Mouse (Mus musculus) liver, embryonic 13.5 days (tissue): ENCODE measurements around the gene Dusp14. TPM values are rescaled to one million over a fixed set of nuclear protein-coding genes. Genes with fewer than 3 reads are reported as not detected.

Experiments used
- ATAC-seq: fragments of 200-750 bp; cut with Nextera tagmentation; 2 replicates; pipeline ENCODE4 v1.8.0; 2017; ENCODE audit warnings: low read depth, mild to moderate bottlenecking, moderate number of reproducible peaks, moderate library complexity
- DNase-seq: peaks from one replicate; pipeline ENCODE4 v3.0.0; 2022
- H3K27ac ChIP-seq: fragments of 300-500 bp; sonication (generic); 2 replicates; pipeline ENCODE4 v1.5.1; 2015; ENCODE audit warnings: moderate library complexity, mild to moderate bottlenecking, inconsistent platforms
- H3K27me3 ChIP-seq: fragments of 300-500 bp; sonication (generic); 2 replicates; pipeline ENCODE4 v1.6.1; 2015; ENCODE audit warnings: mild to moderate bottlenecking, inconsistent platforms
- H3K36me3 ChIP-seq: fragments of 300-500 bp; sonication (generic); 2 replicates; pipeline ENCODE4 v1.6.1; 2015; ENCODE audit warnings: mild to moderate bottlenecking, inconsistent platforms
- H3K4me1 ChIP-seq: fragments of 300-500 bp; sonication (generic); replicated peaks from 2 replicates; pipeline ENCODE4 v1.6.1; 2015; ENCODE audit warnings: inconsistent platforms
- H3K4me2 ChIP-seq: fragments of 300-500 bp; sonication (generic); 2 replicates; pipeline ENCODE4 v1.6.1; 2015; ENCODE audit warnings: inconsistent platforms, mild to moderate bottlenecking, moderate library complexity
- H3K4me3 ChIP-seq: fragments of 300-500 bp; sonication (generic); replicated peaks from 2 replicates; pipeline ENCODE4 v1.5.1; 2015; ENCODE audit warnings: mild to moderate bottlenecking, inconsistent platforms
- H3K9ac ChIP-seq: fragments of 300-500 bp; sonication (generic); 2 replicates; pipeline ENCODE4 v1.6.1; 2015; ENCODE audit warnings: mild to moderate bottlenecking, inconsistent platforms
- H3K9me3 ChIP-seq: fragments of 300-500 bp; sonication (generic); replicated peaks from 2 replicates; pipeline ENCODE4 v1.6.1; 2016; ENCODE audit warnings: inconsistent platforms
- WGBS: fragments of 180-500 bp; shearing (Covaris S2); methylation state at CpG from one replicate; pipeline ENCODE4 v1.1.7; 2015; ENCODE audit not compliant: insufficient replicate concordance; 5-methylcytosine and 5-hydroxymethylcytosine counted together
- polyA plus RNA-seq: library from polyadenylated mRNA; unstranded; fragments of >200 nt; fragmentation: Nextera tagmentation; extraction: Ambion mirVana; gene quantifications from 2 replicates; pipeline ENCODE4 v1.2.1, GENCODE M21; 2015

Dusp14 gene
- polyA plus RNA-seq, 1 experiment from 2014 or later: 1.3 TPM

GRCm38 (mm10) chr11:84011050-84011449 lies 58.0 kb downstream of the Dusp14 start:
- H3K4me2 ChIP-seq: no peak overlapping the region
- no peak overlapping the region for H3K4me3 ChIP-seq
- H3K9me3 ChIP-seq: no peaks in the 10 kb centered on the region
- no peak overlapping the region for H3K9ac ChIP-seq
- ATAC-seq: no peak
- WGBS: 75% methylated on average over 12 of the region's 12 CpGs
- no peak for DNase-seq
- H3K27ac ChIP-seq: no peak overlapping the region
- no peaks in the 10 kb centered on the region for H3K27me3 ChIP-seq
- no peaks in the 10 kb centered on the region for H3K4me1 ChIP-seq
- H3K36me3 ChIP-seq: peaks cover 42% of the 10 kb centered on the region

GRCm38 (mm10) chr11:84010411-84010810 lies 58.6 kb downstream of the Dusp14 start:
- no peaks in the 10 kb centered on the region for H3K9me3 ChIP-seq
- DNase-seq: no peak
- no peak overlapping the region for H3K4me3 ChIP-seq
- no peak for ATAC-seq
- no peak overlapping the region for H3K27ac ChIP-seq
- H3K4me2 ChIP-seq: no peak overlapping the region
- no peaks in the 10 kb centered on the region for H3K27me3 ChIP-seq
- peaks cover 42% of the 10 kb centered on the region for H3K36me3 ChIP-seq
- H3K9ac ChIP-seq: no peak overlapping the region
- no peaks in the 10 kb centered on the region for H3K4me1 ChIP-seq
- WGBS: 88% methylated on average over 9 of the region's 9 CpGs

GRCm38 (mm10) chr11:84009001-84009400 lies 60.1 kb downstream of the Dusp14 start:
- DNase-seq: no peak
- no peaks in the 10 kb centered on the region for H3K27me3 ChIP-seq
- WGBS: 83% methylated on average over 9 of the region's 9 CpGs

GRCm38 (mm10) chr11:84003986-84004385 lies 65.1 kb downstream of the Dusp14 start:
- no peak for ATAC-seq

More at GRCm38 (mm10) chr11:84009001-84009400, 60.1 kb downstream of the Dusp14 start:
- H3K36me3 ChIP-seq: peaks cover 55% of the 10 kb centered on the region
- H3K9me3 ChIP-seq: no peaks in the 10 kb centered on the region
- H3K4me2 ChIP-seq: no peak overlapping the region
- no peak overlapping the region for H3K4me3 ChIP-seq
- no peak overlapping the region for H3K9ac ChIP-seq
- no peak overlapping the region for H3K27ac ChIP-seq
- no peak for ATAC-seq
- H3K4me1 ChIP-seq: no peaks in the 10 kb centered on the region

GRCm38 (mm10) chr11:84001257-84001656 lies 67.8 kb downstream of the Dusp14 start:
- 77% methylated on average over 3 of the region's 3 CpGs for WGBS
- Histone ChIP-seq H3K36me3 (peaks cover 76% of the 10 kb centered on the region), H3K4me2 (no peak overlapping the region), H3K4me1 (no peaks in the 10 kb centered on the region; the same call in 1 of the 2 replicates), H3K4me3 (no peak overlapping the region), H3K27me3 (no peaks in the 10 kb centered on the region), H3K9ac (no peak overlapping the region), H3K9me3 (no peaks in the 10 kb centered on the region), H3K27ac (no peak overlapping the region)
- ATAC-seq (no peak), DNase-seq (peak; percentile 1)

More at GRCm38 (mm10) chr11:84003986-84004385, 65.1 kb downstream of the Dusp14 start:
- no peak for DNase-seq
- Histone ChIP-seq H3K4me1 (no peaks in the 10 kb centered on the region), H3K9me3 (no peaks in the 10 kb centered on the region), H3K4me2 (no peak overlapping the region), H3K27me3 (no peaks in the 10 kb centered on the region), H3K9ac (no peak overlapping the region), H3K4me3 (no peak overlapping the region), H3K27ac (no peak overlapping the region), H3K36me3 (peaks cover 60% of the 10 kb centered on the region)
- WGBS: 88% methylated on average over 6 of the region's 6 CpGs

GRCm38 (mm10) chr11:83999411-83999915 lies 69.6 kb downstream of the Dusp14 start:
- Histone ChIP-seq H3K9me3 (no peaks in the 10 kb centered on the region), H3K9ac (no peak overlapping the region), H3K27ac (no peak overlapping the region), H3K4me1 (no peaks in the 10 kb centered on the region; the same call in 1 of the 2 replicates), H3K36me3 (peaks cover 85% of the 10 kb centered on the region), H3K27me3 (no peaks in the 10 kb centered on the region), H3K4me2 (no peak overlapping the region), H3K4me3 (no peak overlapping the region)
- ATAC-seq (no peak), DNase-seq (no peak)
- WGBS: 79% methylated on average over 4 of the region's 4 CpGs

GRCm38 (mm10) chr11:83998993-83999392 lies 70.1 kb downstream of the Dusp14 start:
- no peak overlapping the region for H3K4me2 ChIP-seq
- WGBS: 90% methylated on average over 3 of the region's 3 CpGs
- no peak overlapping the region for H3K27ac ChIP-seq
- no peaks in the 10 kb centered on the region for H3K27me3 ChIP-seq
- H3K9ac ChIP-seq: no peak overlapping the region
- H3K9me3 ChIP-seq: no peaks in the 10 kb centered on the region
- H3K4me3 ChIP-seq: no peak overlapping the region
- ATAC-seq (no peak), DNase-seq (no peak)
- peaks cover 85% of the 10 kb centered on the region for H3K36me3 ChIP-seq
- H3K4me1 ChIP-seq: no peaks in the 10 kb centered on the region; the same call in 1 of the 2 replicates

Other genes starting within 250 kb of the Dusp14 start
- 1.0 and 2.0 TPM in 2 replicates for gene Hnf1b, start 219.2 kb downstream of the Dusp14 start, polyA plus RNA-seq
- 21.5 and 26.4 TPM in 2 replicates for gene Ddx52, start 127.2 kb downstream of the Dusp14 start, polyA plus RNA-seq
- 5.8 and 6.4 TPM in 2 replicates for gene Synrg, start 104.8 kb downstream of the Dusp14 start, polyA plus RNA-seq
- gene Tada2a, start 60.3 kb upstream of the Dusp14 start, polyA plus RNA-seq: 12.8 and 14.5 TPM in 2 replicates
- 4.8 and 6.8 TPM in 2 replicates for gene Acaca, start 60.4 kb upstream of the Dusp14 start, polyA plus RNA-seq
- not detected in 2 replicates for gene Gm11437, start 98.2 kb upstream of the Dusp14 start, polyA plus RNA-seq